Mouse (Mus musculus): ENCODE results near the gene Taf4. TPM values are rescaled to one million over a fixed set of nuclear protein-coding genes. Genes with fewer than 3 reads are reported as not detected.

The Taf4 gene
- 26.5 and 47.6 TPM in 2 replicates for polyA plus RNA-seq (2012; ENCODE audit: low replicate concordance)

DNA sequence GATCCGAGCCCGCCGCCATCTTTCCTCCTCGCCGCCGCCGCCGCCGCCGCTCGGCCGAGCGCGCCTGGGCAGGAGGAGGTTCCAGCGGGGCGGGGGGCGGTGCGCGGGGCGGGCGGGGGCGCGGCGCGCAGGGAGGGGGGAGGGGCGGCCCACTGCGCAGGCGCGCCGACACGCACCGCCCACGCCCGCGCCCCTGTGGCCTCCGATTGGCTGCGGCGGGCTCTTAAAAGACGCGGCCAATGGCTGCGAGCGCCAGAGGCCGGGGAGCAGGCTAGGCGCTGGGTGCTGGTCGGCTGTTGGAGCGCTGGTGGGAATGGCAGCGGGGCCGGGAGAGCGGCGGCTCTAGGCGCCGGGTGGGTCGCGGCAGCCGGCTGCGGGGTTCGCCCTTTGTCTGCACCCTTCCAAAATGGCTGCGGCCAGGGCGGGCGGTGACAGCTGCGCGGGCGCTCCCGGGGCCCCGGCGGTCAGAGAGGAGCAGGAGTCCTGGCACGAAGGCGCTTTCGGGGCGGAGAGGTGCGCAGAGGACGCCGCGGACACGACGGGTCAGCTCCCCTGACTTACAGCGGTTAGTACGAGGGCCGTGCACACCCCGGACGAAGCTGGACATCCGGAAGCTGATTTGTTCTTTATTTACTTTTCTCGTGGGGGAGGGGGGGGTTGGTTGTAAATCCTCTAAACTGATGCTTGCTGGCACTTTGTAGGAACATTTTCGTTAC lies at the start of gene Taf4:
TSS of gene Taf4 (minus strand) at position 19 of the 716 bp plus-strand sequence.

DNA sequence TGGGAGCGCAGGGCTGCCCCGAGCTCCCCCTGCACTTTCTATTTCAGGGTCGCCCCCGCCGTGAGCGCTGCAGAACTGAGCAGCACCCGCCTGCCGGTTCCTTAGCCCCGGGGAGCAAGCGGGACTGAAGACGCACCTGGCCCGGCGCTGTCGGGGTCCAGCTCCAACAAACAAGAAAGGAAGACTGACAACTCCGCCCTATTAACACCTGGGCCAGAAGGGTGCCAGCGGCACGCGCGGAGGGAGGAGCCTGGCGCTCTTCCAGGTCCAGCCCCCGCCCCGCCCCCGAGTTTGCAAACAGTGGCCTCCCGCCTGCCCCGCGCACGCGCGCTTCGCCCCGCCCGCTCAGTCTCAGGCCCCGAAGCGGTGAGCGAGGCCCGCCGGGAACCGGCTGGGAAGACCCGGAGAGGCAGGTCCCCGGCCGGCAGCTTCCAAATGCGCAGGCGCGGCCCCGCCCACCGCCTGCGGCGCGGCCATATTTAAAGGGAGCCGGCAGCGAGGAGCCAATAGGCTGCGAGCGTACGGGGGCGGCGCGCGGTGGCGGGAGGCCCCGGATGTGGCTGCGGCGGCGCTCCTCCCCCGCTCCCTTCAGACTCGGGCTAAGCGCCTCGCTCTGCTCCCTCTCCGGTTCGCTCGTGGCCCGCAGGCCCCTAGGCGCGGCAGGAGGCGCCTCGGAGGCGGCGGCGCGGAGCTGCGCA lies 48.1 kb upstream of the Taf4 start, which contains the start of gene Lsm14b:
TSS of gene Lsm14b (plus strand) at position 587 of the 698 bp plus-strand sequence.

Other genes starting within 250 kb of the Taf4 start
- 24.4 and 59.4 TPM in 2 replicates for gene Lsm14b, start 48.3 kb upstream of the Taf4 start, polyA plus RNA-seq (2012; ENCODE audit: low replicate concordance)
- 30.8 and 69.6 TPM in 2 replicates for gene Psma7, start 65.8 kb upstream of the Taf4 start, polyA plus RNA-seq (2012; ENCODE audit: low replicate concordance)
- 3.4 and 6.6 TPM in 2 replicates for gene Ss18l1, start 65.9 kb upstream of the Taf4 start, polyA plus RNA-seq (2012; ENCODE audit: low replicate concordance)
- gene Mtg2, start 93.9 kb upstream of the Taf4 start, polyA plus RNA-seq (2012; ENCODE audit: low replicate concordance) = 15.4 and 21.1 TPM in 2 replicates
- not detected in 2 replicates for gene Hrh3, start 127.8 kb upstream of the Taf4 start, polyA plus RNA-seq (2012; ENCODE audit: low replicate concordance)
- gene Osbpl2, start 142.7 kb upstream of the Taf4 start, polyA plus RNA-seq (2012; ENCODE audit: low replicate concordance) = 9.0 and 31.2 TPM in 2 replicates
- gene Adrm1, start 194.8 kb upstream of the Taf4 start, polyA plus RNA-seq (2012; ENCODE audit: low replicate concordance) = 232 and 554 TPM in 2 replicates
- 0.27 and 0.86 TPM in 2 replicates for gene Lama5, start 249.2 kb upstream of the Taf4 start, polyA plus RNA-seq (2012; ENCODE audit: low replicate concordance)